Mouse (Mus musculus) stomach, postnatal 0 days (tissue): Measurements from ENCODE around the gene Slmap.

Experiments
- CTCF ChIP-seq: IDR thresholded peaks from 2 replicates; pipeline ENCODE4 v1.5.1; 2016; ENCODE audit warnings: antibody characterized with exemption, low read depth, mild to moderate bottlenecking, moderate library complexity
- EP300 ChIP-seq: optimal IDR thresholded peaks from 2 replicates; pipeline ENCODE3; 2016; ENCODE audit warnings: antibody characterized with exemption

DNA sequence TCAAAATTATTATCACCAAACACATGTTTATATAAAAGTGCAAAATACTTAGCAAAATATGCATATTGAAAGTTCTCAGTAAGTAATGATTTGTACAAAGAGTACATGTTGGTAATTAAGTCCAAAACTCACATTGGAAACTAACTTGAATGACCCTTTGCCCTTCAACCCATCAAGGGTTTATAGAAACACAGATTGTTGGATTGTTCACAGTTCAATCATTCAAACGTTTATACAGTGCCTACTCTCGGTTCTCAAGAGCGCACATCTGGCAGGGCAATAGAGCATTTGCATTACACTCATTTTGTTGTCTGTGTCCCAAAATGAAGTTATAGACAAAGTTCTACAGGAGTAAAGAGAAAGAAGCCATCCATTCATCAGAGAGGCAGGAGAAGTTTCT, 8.8 kb downstream of the Slmap start:
- TF ChIP-seq CTCF (no peak), EP300 (no peak)
